Mouse (Mus musculus): ENCODE data around the gene Ecel1. TPM values are rescaled to one million over a fixed set of nuclear protein-coding genes. Genes with fewer than 3 reads are reported as not detected.
A peak's percentile ranks its signal among the peaks of the same experiment; 100 is the strongest.

Ecel1 gene
- total RNA-seq, 2 experiments from 2014 or later = 0.07 TPM; not detected in 1

GRCm38 (mm10) chr1:87171312-87171711 lies 15.0 kb upstream of the Ecel1 start:
- no peak for DNase-seq (ENCODE audit: low spot score in 2 of 2)

- no peak for DNase-seq (ENCODE audit: low spot score in 2 of 2)
Measured at GRCm38 (mm10) chr1:87170458-87170857, 14.1 kb upstream of the Ecel1 start.

GRCm38 (mm10) chr1:87164796-87165184 lies 8.5 kb upstream of the Ecel1 start:
- no peak for DNase-seq (ENCODE audit: low spot score in 2 of 2)

- DNase-seq (ENCODE audit: low spot score in 2 of 2) = no peak
Measured at GRCm38 (mm10) chr1:87164164-87164795, 8.0 kb upstream of the Ecel1 start.

GRCm38 (mm10) chr1:87159396-87159795 lies 3.1 kb upstream of the Ecel1 start:
- DNase-seq (ENCODE audit: low spot score in 2 of 2) = no peak

GRCm38 (mm10) chr1:87155531-87156198 lies 656 bp downstream of the Ecel1 start:
- DNase-seq (ENCODE audit: low spot score in 2 of 2) = no peak

GRCm38 (mm10) chr1:87154501-87155120 lies 1.7 kb downstream of the Ecel1 start:
- DNase-seq (ENCODE audit: low spot score in 2 of 2) = no peak

GRCm38 (mm10) chr1:87153776-87154500 lies 2.4 kb downstream of the Ecel1 start:
- no peak for DNase-seq (ENCODE audit: low spot score in 2 of 2)

- no peak for DNase-seq (ENCODE audit: low spot score in 2 of 2)
Measured at GRCm38 (mm10) chr1:87151286-87151685, 5.0 kb downstream of the Ecel1 start.

- no peak for DNase-seq (ENCODE audit: low spot score in 2 of 2)
Measured at GRCm38 (mm10) chr1:87149422-87149821, 6.9 kb downstream of the Ecel1 start.

- DNase-seq (ENCODE audit: low spot score in 2 of 2) = no peak
Measured at GRCm38 (mm10) chr1:87143141-87143540, 13.2 kb downstream of the Ecel1 start.

GRCm38 (mm10) chr1:87142456-87142855 lies 13.9 kb downstream of the Ecel1 start:
- peak in 1 of 2 experiments; percentile 66 for DNase-seq (ENCODE audit: low spot score in 2 of 2)

GRCm38 (mm10) chr1:87141550-87141949 lies 14.8 kb downstream of the Ecel1 start:
- no peak for DNase-seq (ENCODE audit: low spot score in 2 of 2)

GRCm38 (mm10) chr1:87131803-87132202 lies 24.5 kb downstream of the Ecel1 start:
- no peak for DNase-seq (ENCODE audit: low spot score in 2 of 2)

GRCm38 (mm10) chr1:87127206-87128030 lies 28.9 kb downstream of the Ecel1 start:
- no peak for DNase-seq (ENCODE audit: low spot score in 2 of 2)

- DNase-seq (ENCODE audit: low spot score in 2 of 2) = no peak
Measured at GRCm38 (mm10) chr1:87124673-87125072, 31.6 kb downstream of the Ecel1 start, which contains the start of gene Akp3. Akp3 (plus strand) TSS chr1:87124973.

- no peak for DNase-seq (ENCODE audit: low spot score in 2 of 2)
Measured at GRCm38 (mm10) chr1:87114784-87115183, 41.5 kb downstream of the Ecel1 start.

- DNase-seq (ENCODE audit: low spot score in 2 of 2) = peak in 1 of 2 experiments; percentile 44
Measured at GRCm38 (mm10) chr1:87111719-87112354, 44.5 kb downstream of the Ecel1 start.

- DNase-seq (ENCODE audit: low spot score in 2 of 2) = no peak
Measured at GRCm38 (mm10) chr1:87108564-87108963, 47.8 kb downstream of the Ecel1 start.

- no peak for DNase-seq (ENCODE audit: low spot score in 2 of 2)
Measured at GRCm38 (mm10) chr1:87106536-87106935, 49.8 kb downstream of the Ecel1 start.
